Mouse (Mus musculus) heart, postnatal 4 days (tissue): ENCODE measurements around the gene Atp6v0c. TPM values are rescaled to one million over a fixed set of nuclear protein-coding genes. Genes with fewer than 3 reads are reported as not detected.
"Not testable (repeated sequence)": the region's sequence is repeated elsewhere in the genome, so short reads cannot be mapped to it uniquely, and the experiment has no call there.

Experiments
- DNase-seq: peaks from one replicate; pipeline ENCODE4 v3.0.0; 2021
- total RNA-seq, 2 experiments: library from RNA; stranded (reverse); gene quantifications; 2 replicates each; pipeline ENCODE4 v1.2.3; 2021

Gene Atp6v0c
- total RNA-seq, 2 experiments from 2014 or later: 291 to 298 TPM

GRCm38 (mm10) chr17:24156394-24156793 lies 13.1 kb downstream of the Atp6v0c start:
- DNase-seq: no peak

DNA sequence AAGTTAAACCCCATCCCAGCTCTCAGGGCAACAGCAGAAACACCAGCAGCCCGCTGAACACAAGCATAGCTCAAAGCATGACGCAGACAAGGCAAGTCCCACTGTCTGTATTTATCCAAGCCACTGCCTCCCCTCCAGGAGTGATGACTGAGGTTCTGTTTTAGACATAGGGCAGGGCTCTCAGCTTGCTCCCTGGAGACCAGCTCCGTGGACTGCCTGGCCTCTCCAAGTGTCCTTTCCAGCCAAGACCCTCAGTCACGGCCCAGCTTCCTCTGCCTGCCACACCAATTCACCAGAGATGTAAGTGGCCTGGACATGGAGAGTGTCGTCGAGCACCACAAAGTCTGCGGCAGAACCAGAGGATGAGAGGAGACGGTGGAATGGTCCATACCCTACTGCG lies 13.8 kb downstream of the Atp6v0c start:
- DNase-seq: no peak

DNA sequence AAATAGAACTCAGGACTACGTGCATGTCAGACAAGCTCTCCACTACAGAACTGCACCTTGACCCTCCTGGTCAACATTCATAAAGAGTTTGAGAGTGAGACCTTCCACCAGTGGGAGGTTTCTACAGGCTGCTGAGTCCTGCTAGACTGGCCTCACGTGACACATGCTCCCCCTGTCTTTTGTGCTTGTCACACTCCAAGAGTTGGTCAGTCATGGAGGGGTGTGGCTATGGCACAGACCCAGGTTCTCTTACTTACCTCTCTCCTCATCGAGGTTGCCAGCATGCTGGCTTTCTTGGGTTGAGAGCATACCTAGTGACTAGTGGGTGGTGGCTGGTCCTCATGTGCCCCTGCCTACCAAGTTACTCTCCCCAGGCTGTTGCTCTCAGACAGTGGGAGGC lies 15.0 kb downstream of the Atp6v0c start:
- DNase-seq: no peak

GRCm38 (mm10) chr17:24151890-24152563 lies 17.5 kb downstream of the Atp6v0c start:
- peak; percentile 84 for DNase-seq

DNA sequence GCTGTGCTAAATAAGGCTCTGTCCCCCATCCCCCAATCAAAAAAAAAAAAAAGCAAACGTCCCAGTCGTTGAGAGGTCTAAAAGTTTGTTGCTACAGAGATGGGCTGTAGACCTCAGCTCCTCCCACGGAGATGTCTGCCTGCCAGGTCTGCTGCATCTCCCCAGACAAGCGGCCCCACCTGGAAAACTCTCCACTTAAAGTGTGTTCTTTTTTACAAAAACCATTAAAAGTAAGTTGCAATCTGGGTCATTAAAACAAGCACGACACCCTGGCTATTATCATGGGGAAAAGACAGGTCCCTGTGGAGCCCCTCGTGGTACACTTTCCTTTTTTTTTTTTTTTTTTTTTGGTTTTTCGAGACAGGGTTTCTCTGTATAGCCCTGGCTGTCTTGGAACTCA lies 18.1 kb downstream of the Atp6v0c start:
- no peak for DNase-seq

GRCm38 (mm10) chr17:24150824-24151223 lies 18.7 kb downstream of the Atp6v0c start, which contains the start of gene Pdpk1:
Gene Pdpk1 (minus strand): TSS chr17:24150924.
- DNase-seq: no peak

DNA sequence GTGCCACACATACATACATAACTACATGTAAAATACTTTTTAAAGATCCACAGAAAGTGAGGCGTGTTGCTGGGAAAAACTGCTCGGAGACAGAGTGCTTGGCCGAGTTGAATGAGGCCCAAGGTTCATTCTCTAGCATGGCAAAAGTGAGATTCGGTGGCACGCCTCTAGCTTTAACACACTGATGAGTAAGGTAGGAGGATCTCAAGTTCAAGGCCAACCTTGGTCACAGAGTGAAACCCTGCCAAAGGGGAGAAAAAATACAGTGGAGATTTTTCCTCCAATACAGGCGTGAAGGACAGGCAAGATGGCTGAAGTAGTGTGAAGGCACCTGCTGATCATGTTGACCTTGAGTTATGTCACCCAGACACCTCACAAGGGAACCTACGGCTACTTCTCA lies 20.1 kb downstream of the Atp6v0c start:
- DNase-seq: no peak

DNA sequence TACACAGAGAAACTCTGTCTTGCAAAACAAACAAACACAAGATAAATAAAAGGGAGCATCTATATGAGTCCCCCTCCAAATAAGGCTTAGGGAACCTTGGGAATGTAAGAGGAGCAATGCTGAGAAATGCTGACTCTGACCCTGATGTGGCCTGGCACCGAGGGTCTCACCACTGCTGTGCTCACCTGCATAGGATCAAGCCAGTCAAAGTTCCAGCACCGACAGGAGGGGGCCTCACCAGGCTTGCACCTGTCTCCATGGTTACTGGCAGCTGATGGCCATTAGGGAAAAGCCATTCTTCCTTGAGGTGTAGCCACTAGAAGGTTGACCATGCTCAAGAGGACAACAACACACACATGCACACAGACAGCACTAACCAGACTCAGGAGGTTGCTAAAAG lies 26.6 kb downstream of the Atp6v0c start:
- DNase-seq: no peak

GRCm38 (mm10) chr17:24141425-24141920 lies 28.0 kb downstream of the Atp6v0c start:
- DNase-seq: peak; percentile 98

DNA sequence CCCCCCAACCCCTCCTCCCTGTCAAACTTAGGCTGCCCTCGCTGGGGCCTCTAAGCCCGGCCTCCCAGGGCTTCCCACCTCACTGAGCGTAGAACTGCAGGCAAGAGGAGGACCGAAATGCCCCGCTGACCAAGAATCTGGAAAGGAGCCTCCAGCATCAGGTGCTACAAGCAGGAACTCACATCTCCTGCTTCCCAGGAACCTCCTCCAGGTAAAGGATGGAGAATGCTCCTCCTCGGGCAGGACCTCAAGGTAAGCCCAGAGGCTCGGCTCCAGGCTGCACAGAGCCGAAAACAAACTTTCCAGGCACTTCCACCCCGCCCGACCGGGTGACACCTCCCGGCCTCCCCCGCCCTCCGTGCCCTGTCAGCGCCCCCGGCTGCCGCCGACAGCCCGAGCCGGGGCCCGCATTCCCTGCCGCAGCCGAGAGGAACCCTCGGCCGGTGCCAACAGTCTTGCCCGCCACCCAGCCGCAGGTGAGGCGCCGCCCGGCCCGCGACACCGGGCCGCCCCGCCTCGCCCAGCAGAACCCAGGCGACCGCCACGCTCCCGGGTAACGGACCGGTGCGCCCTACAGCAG lies 28.6 kb downstream of the Atp6v0c start:
- peak; percentile 65 for DNase-seq

GRCm38 (mm10) chr17:24139968-24140367 lies 29.5 kb downstream of the Atp6v0c start:
- DNase-seq: no peak

DNA sequence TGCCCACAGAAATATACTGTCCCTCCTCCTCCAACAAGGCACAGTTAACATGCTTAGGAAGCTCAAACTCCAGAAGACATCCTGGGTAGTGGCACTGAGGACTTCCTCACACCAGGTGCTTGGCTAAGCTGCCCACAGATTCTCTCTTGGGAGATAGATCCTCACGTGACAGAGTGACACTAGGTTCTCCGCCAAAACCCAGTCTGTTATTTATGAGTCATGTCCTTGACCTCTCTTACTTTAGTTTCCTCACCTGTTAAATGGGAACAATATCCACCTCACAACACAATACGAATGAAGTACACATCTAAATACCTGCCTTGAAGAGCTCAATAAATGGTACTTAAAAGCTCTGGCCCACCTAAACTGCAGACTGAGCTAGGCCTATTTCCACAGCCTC lies 30.2 kb downstream of the Atp6v0c start:
- DNase-seq: no peak

GRCm38 (mm10) chr17:24137226-24137880 lies 32.1 kb downstream of the Atp6v0c start:
- no peak for DNase-seq

DNA sequence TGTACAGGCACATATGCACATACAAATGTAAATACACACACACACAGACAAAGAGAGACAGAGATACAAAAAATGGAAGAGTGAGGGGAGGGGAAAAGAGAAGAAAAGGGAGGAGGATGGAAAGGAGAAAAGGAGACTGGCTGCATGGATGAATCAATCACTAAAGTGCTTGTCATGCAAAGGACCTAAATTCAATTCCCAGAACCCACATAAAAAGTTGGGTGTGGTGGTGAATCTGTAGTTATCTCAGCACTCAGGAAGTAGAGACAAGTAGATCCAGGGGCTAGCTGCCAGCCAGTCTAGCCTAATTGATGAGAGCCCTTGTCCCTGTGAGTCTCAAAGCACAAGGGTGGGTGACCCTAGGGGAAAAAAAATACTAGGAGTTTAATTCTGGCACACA lies 35.4 kb downstream of the Atp6v0c start:
- no peak for DNase-seq

DNA sequence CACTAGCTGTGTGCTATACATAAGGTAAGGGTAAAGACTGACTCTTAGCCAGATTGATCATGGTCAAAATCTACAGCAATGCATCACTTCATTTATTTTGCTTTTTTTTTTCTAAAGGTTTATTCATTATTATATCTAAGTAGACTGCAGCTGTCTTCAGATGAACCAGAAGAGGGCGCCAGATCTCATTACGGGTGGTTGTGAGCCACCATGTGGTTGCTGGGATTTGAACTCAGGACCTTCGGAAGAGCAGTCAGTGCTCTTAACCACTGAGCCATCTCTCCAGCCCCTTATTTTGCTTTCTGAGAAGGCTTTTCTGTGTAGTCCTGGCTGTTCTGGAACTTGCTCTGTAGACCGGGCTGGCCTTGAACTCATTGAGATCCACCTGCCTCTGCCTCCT lies 36.6 kb downstream of the Atp6v0c start:
- DNase-seq: not testable (repeated sequence)

GRCm38 (mm10) chr17:24131570-24131969 lies 37.9 kb downstream of the Atp6v0c start:
- no peak for DNase-seq

DNA sequence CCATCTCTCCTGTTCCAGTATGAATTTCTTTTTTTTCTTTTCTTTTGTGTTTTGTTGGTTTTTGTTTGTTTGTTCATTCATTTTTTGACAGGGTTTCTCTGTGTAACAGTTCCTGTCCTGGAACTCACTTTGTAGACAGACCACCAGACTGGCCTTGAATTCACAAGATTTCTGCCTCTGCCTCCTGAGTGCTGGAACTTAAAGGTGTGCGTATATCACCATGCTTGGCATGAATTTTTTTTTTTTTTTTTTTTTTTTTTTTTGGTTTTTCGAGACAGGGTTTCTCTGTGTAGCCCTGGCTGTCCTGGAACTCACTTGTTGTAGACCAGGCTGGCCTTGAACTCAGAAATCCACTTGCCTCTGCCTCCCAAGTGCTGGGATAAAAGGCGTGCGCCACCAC lies 40.3 kb downstream of the Atp6v0c start:
- DNase-seq: not testable (repeated sequence)

- no peak for DNase-seq
Observed at GRCm38 (mm10) chr17:24127592-24127991, 41.9 kb downstream of the Atp6v0c start.

DNA sequence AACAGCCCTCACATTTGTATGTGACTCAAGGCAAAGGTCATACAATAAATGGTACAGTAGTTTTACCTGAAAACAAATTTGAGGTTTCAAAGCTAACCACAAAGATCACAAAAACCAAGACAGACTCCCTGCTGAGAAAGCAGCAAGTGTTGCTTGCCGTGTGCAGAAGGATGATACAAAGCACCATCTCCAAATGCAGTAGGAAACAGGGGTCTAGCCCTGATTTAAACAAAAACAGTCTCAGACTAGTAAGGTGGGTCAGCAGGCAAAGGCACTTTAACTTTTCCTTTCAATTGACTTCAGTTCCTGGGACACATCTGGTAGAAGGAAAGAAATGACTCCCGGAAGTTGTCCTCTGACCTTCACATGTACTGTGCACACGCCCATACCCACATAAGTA lies 42.7 kb downstream of the Atp6v0c start:
- no peak for DNase-seq

DNA sequence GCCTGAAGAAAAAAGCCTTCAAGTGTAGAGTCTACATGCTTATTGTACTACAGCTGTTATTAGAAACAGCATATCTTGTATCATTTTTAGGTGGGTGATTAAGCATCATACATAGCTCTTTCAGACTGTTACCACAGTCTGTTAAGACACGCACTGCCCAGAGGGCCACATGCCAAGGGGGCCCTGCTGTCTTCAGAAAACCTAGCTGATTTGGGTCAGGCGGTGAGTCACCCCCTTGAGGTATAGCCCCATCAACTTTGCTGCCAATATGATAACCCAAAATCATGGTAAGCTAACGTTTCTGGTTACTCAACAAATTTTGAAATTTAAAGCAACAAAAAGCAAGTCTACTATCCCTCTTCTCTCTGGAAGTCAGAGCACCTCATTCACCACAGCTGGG lies 50.1 kb downstream of the Atp6v0c start:
- DNase-seq: no peak
